Mouse (Mus musculus) B cell, adult 62 days (primary cell): ENCODE results near the gene Chrne. TPM values are rescaled to one million over a fixed set of nuclear protein-coding genes. Genes with fewer than 3 reads are reported as not detected.

Experiments used
- total RNA-seq: library from RNA; stranded (reverse); gene quantifications from 4 replicates; pipeline ENCODE4 v1.2.4, GENCODE M21; 2023

Chrne gene
- 2.2 TPM in 1 of 4 replicates, not detected in the others for total RNA-seq

DNA sequence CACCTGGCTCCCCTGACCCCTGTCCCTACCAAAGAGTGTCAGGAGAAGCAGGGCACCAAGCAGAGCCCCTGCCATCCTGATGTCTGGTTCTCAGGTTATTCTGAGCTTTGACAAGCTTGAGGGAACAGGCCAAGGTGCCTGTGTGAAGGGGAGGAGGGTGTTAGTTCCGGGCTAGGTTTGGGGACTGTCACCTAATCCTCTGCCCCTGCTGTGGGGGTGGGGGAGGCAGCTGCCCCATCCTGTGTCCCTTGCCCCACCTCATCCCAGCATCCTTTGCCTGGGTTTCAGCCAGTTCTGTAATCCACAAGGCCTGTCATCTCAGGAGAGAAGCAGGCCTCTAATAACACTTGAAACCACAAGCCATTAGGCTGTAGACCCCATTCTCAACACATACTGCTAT is at the start of gene Chrne:
TSS of gene Chrne (minus strand) at position 116 of the 400 bp plus-strand sequence.

GRCm38 (mm10) chr11:70656964-70657363 is 37.9 kb upstream of the Chrne start, which contains the start of gene Eno3:
Eno3 (plus strand) TSS chr11:70657202.

GRCm38 (mm10) chr11:70654198-70654922 is 35.3 kb upstream of the Chrne start, which contains the start of gene Pfn1:
Pfn1 (minus strand) TSS chr11:70654644.

GRCm38 (mm10) chr11:70646691-70647650 is 28.0 kb upstream of the Chrne start, which contains the start of the genes Rnf167 and Slc25a11:
Rnf167 (plus strand) TSS chr11:70647235.
Slc25a11 (minus strand) TSS chr11:70647479.

GRCm38 (mm10) chr11:70638714-70639278 is 19.8 kb upstream of the Chrne start, which contains the start of gene Gp1ba:
Gp1ba (plus strand) TSS chr11:70639122.

DNA sequence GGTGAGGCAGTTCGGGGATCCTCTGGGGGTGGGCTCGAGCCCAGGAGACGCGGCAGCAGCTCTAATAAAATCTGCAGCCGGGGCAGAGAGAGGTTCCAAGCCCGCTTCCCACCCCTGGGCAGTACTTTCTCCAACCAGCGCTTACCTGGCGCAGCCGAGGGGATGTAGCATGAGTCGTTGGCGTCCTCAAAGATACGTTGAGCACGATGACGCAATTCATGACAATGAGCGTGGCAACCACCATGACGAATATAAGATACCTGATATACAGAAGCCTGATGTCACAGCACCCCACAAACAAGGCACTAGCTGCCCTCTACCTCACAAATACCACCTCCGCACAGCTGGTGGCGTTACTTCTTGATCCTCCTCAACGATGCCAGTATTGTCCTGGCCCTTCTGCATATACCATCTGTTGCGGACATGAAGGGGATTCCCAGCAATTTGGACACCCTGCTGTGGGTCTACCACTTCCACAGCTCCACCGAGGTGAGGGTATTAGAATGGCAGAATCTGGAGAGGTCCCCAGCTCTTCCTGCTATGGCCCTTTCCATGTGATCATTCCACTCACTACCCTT is 3.4 kb downstream of the Chrne start, which contains the start of gene 4930544D05Rik:
TSS of gene 4930544D05Rik (plus strand) at position 333 of the 578 bp plus-strand sequence.

Other genes with a start within 250 kb of the Chrne start
- 26.2 to 28.3 TPM (median 27.4 TPM) in 4 replicates for gene Pelp1, start 209.2 kb downstream of the Chrne start, total RNA-seq
- gene Arrb2, start 186.6 kb downstream of the Chrne start, total RNA-seq, result 96.8 to 105 TPM (median 102 TPM) in 4 replicates
- 41.2 to 54.4 TPM (median 43.1 TPM) in 4 replicates for gene Med11, start 167.3 kb downstream of the Chrne start, total RNA-seq
- gene Zmynd15, start 159.8 kb downstream of the Chrne start, total RNA-seq, result 0.41 to 3.1 TPM (median 0.87 TPM) in 4 replicates
- 8.6 to 11.2 TPM (median 9.8 TPM) in 4 replicates for gene Cxcl16, start 159.2 kb downstream of the Chrne start, total RNA-seq
- gene Tm4sf5, start 114.0 kb downstream of the Chrne start, total RNA-seq, result not detected in 4 replicates
- gene Vmo1, start 104.6 kb downstream of the Chrne start, total RNA-seq, result not detected in 4 replicates
- not detected in 4 replicates for gene Gltpd2, start 100.0 kb downstream of the Chrne start, total RNA-seq
- 123 to 130 TPM (median 128 TPM) in 4 replicates for gene Psmb6, start 93.8 kb downstream of the Chrne start, total RNA-seq
- gene Gm40193, start 86.3 kb downstream of the Chrne start, total RNA-seq, result not detected in 4 replicates
- 3.6 to 6.9 TPM (median 4.8 TPM) in 4 replicates for gene Pld2, start 79.2 kb downstream of the Chrne start, total RNA-seq
- 83.2 to 99.3 TPM (median 92.6 TPM) in 4 replicates for gene Mink1, start 56.3 kb downstream of the Chrne start, total RNA-seq
- gene 4930544D05Rik, start 3.4 kb downstream of the Chrne start, total RNA-seq, result not detected in 4 replicates
- not detected in 4 replicates for gene Gp1ba, start 19.9 kb upstream of the Chrne start, total RNA-seq
- gene Rnf167, start 28.0 kb upstream of the Chrne start, total RNA-seq, result 191 to 209 TPM (median 198 TPM) in 4 replicates
- gene Slc25a11, start 28.3 kb upstream of the Chrne start, total RNA-seq, result 63.0 to 77.8 TPM (median 66.3 TPM) in 4 replicates
- gene Pfn1, start 35.4 kb upstream of the Chrne start, total RNA-seq, result 1,311 to 1,415 TPM (median 1,337 TPM) in 4 replicates
- 27.9 to 35.0 TPM (median 31.9 TPM) in 4 replicates for gene Eno3, start 38.0 kb upstream of the Chrne start, total RNA-seq
- gene Spag7, start 50.2 kb upstream of the Chrne start, total RNA-seq, result 34.1 to 44.3 TPM (median 40.2 TPM) in 4 replicates
- gene Camta2, start 68.9 kb upstream of the Chrne start, total RNA-seq, result 60.2 to 85.3 TPM (median 65.6 TPM) in 4 replicates
- 1.4 to 2.5 TPM (median 2.2 TPM) in 4 replicates for gene Inca1, start 80.9 kb upstream of the Chrne start, total RNA-seq
- gene Kif1c, start 81.3 kb upstream of the Chrne start, total RNA-seq, result 27.1 to 33.9 TPM (median 29.3 TPM) in 4 replicates
- 1.9 to 2.7 TPM (median 2.2 TPM) in 4 replicates for gene Zfp3, start 145.0 kb upstream of the Chrne start, total RNA-seq
- 22.2 to 27.1 TPM (median 23.6 TPM) in 4 replicates for gene Scimp, start 193.4 kb upstream of the Chrne start, total RNA-seq
- gene Rabep1, start 225.6 kb upstream of the Chrne start, total RNA-seq, result 55.4 to 60.1 TPM (median 57.9 TPM) in 4 replicates